Mouse (Mus musculus) spleen, adult 12 weeks (tissue): Measurements from ENCODE around the gene Abcg2.
"Not testable (repeated sequence)": the region's sequence is repeated elsewhere in the genome, so short reads cannot be mapped to it uniquely, and the experiment has no call there.

Experiments
- DNase-seq: peaks from one replicate; pipeline ENCODE4 v3.0.0; 2022; ENCODE audit warnings: low spot score

Abcg2 gene

DNA sequence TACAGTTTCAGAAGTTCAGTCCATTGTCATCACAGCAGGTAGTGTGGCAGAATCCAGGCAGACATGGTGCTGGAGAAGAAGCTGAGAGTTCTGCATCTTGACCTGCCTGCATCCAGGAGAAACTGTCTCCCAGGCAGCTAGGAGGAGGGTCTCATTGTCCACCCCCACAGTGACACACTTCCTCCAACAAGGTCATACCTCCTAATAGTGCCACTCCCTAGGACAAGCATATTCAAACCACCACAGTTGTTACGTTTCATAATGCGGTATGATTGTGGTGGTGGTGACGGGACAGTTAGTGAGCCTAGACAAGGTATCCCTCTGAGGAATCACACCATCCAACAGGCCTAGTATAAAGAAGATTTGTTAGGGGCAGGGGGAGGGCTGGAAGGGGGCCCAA is at the start of gene Abcg2:
TSS of gene Abcg2 (plus strand) at position 301 of the 400 bp plus-strand sequence.
- DNase-seq, result not testable (repeated sequence)

DNA sequence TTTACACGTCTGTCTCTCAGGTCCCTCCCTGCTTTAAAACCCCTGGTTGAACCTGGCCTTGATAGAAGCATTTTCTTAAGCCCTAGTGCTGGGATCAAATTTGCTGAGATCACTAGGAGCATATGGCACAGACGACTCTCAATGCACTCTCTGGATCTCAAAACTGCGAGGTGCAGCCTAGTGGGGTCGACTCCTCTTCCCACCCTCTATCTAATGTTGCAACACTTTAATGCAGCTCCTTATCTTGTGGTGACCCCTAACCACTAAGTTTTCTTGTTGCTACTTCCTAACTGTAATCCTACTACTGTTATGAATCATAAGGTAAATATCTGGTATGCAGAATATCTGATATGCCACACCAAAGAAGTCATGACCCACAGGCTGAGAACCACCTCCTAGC is 44.1 kb upstream of the Abcg2 start:
- not testable (repeated sequence) for DNase-seq

DNA sequence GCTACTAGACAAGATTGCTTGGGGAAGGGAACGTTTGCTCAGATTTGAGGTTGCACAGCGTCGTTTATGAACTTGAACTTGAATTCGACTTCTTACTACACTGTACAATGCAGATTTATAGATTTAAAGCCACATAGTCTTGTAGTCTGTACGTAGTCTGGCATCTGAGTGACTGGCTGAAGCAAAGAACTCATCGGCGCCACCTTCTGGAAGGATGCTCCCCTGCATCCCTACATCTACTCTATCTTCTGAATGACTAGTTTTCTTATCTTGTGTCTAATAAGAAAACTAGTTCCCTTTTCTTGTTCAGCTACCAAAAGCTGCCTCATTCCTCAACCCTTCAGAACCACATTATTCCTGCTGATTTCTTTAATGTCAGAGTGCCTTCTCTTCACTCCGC is 41.5 kb upstream of the Abcg2 start:
- not testable (repeated sequence) for DNase-seq

DNA sequence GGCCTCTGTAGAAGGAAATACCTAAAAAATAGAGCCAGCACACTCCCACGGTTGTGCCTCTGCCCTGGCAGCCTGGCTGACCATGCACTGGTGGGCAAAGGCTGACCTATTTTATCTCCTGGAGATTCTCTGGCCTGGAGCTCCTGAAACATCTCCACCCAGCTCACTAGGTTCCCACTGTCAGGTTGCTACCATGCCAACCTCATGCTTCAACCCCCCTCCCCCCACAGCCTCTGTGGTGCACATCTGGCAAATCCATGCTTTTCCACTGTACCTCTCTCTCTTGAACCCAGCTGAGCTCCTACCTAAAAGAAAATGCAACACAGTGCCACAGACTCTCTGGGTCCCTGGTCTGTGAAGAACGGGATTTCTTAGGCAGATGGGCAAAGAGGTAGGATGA is 39.4 kb upstream of the Abcg2 start:
- DNase-seq, result not testable (repeated sequence)

DNA sequence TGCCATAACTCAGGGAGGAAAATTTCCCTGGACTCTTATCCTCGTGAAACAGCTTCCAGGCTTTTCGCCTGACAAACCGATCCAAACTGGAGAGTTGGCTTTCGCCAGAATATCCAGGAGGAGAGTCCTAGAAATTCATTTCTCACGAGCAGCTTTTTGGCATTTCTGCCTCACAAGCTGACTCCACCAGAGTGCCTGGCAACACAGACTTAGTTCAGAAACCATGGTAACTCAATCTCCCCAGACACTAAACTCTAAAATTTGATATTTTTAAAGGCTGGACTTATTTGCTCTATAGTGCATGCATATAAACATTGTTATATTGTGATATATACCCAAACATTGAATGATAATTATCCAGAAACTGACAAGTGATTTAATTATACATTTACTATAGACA is 38.3 kb upstream of the Abcg2 start:
- not testable (repeated sequence) for DNase-seq

DNA sequence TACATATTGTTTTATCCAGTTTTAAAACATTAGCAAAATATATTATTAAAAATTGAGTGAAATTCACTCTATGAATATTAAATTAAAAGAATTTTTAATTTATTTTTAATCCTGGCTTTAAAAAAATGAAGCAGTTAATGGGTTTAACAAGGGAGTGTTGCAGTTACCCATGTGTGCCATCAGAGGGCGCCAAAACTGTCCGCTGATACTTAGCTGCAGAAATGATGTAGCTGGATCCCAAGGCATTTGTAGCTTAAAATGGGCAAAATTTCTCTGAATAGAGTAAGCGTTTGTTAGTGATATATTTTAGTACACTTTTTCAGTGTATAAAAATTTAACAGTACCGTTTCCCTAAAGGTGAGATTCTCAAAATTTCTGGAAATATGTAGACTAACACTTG is 37.5 kb upstream of the Abcg2 start:
- no peak for DNase-seq

DNA sequence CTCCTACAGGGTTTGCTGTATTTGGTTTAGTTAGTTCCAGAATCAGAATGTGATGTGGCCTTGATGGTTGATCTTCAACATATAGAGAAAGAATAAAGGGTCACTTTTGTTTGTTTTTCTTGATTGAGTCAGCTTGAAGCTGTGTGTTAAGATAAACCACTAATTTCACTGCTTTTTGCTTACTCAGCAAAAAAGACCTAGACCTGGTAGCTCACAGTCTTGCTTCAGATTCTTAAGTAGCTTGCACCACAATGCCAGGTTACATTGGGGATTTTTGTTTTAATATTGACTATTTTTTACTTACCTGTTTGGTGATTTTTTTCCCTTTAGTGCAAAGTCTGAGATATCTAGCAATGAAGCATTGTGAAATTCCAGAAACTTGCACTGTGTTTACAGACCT is 30.5 kb upstream of the Abcg2 start:
- not testable (repeated sequence) for DNase-seq

DNA sequence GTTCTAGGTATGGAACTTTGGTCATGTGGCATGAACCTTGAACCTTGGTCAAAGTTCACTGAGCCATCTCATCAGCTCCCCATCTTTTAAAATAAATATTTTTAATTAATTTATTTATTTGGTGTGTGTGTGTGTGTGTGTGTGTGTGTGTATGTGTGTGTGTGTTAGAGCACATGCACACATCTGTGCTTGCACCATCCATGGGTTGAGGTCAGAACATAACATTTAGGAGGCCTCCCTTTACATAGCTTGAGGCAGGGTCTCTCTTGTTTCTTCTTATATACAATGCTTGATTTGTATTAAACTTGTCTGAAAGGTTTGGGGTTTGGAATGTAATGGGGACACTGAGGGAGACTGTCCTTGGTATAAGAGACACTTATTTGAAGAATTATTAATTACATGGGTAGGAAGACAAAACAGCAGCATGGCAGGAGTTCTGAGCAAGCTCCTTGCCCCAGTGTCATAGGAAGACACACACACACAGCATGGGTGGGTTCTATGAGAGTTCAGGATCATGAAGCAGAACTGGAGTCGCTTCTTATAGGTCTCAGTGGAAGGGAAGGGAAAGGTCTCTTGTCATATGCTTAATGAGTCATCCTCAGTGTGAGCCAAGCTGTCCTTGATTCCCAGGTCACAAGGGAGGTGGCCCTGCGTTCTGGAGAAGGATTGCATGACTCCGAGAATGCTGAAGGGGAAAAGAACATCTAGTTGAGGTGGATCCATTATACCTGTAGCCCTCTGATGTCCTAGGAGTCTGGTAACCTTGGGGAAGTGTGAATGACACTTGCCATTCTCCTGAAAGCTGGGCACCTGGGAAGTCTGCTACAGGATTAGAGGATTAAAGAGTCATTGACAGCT is 9.9 kb downstream of the Abcg2 start:
- not testable (repeated sequence) for DNase-seq

DNA sequence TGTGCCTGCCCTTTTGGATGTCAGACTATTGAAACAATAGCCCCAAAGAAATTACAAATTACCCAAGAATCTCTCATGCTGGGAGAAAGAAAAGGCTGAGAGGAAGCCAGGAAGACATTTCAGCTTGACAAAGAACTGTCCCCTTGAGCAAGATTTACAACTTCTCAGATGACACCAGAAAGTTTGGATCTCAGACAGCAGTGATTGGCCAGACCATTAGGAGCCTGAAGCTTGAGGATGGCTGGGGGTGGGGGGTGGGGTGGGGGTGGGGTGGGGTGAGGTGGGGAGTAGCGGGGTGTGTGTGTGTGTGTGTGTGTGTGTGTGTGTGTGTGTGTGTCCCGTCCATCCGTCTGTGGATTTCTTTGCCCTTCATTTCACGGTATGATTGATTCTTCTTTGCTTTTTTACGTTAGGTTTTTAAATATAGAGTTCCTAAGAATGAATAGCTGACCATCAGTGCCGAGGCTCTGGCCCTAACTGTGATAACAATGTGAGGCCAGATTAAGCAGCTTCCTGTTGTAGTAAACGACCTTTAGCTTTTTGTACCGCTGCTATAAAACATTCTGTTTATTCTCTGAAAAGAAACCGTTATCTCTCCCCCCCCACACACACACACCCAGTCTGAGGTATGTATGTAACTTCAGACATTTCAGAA is 11.4 kb downstream of the Abcg2 start:
- not testable (repeated sequence) for DNase-seq

DNA sequence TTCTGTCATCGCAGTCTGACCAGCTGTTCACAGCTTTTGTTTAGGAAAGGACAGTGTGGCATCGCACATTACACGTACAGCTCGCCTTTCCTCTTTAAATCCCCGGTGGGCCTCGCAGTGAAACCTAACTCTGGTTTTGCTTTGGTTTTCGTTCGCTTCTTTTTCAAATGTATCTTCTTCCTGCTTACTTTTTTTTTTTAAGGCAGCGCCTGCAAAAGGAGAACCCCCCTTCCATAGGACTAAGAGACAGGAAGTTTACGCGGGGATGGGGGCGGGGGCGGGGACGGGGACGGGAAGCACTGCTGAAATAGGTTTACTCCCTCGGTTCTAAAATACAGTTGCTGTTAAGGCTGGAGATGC is 12.0 kb downstream of the Abcg2 start:
- no peak for DNase-seq

DNA sequence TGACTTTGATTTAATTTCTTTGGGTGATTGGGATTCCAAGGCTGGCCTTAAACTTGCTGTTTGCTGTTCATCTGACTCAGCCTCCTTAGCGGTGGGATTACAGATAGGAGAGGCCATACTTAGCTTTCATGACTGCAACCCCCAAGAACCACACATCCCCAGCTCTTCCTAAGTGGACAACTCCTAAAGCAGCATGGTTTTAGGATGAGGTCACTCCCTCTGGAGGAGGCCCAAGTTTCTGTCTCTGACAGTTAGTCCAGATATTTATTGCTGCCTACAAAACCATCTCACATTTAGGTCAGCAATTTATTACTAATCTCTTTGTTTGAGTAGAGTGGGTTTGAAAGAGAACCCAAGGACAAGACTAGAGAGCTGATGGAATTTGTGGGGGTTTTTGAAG is 17.8 kb downstream of the Abcg2 start:
- not testable (repeated sequence) for DNase-seq

DNA sequence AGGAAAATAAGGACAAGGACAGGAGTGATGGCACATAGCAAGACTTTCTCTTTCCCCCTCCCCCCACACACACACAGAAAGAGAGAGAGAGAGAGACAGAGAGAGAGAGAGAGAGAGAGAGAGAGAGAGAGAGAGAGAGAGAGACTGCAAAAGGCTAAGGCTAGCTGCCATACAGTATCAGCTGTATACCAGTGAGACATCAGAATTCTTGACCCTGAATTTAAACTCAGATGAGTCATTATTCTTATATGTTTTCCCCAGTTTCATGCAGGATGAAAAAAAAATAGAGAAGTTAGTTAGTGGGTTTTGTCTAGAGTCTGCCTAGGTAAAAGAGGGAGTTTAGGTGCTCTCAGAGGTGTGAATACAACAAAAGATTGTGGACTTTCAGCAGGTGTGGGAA is 18.7 kb downstream of the Abcg2 start:
- DNase-seq, result not testable (repeated sequence)

DNA sequence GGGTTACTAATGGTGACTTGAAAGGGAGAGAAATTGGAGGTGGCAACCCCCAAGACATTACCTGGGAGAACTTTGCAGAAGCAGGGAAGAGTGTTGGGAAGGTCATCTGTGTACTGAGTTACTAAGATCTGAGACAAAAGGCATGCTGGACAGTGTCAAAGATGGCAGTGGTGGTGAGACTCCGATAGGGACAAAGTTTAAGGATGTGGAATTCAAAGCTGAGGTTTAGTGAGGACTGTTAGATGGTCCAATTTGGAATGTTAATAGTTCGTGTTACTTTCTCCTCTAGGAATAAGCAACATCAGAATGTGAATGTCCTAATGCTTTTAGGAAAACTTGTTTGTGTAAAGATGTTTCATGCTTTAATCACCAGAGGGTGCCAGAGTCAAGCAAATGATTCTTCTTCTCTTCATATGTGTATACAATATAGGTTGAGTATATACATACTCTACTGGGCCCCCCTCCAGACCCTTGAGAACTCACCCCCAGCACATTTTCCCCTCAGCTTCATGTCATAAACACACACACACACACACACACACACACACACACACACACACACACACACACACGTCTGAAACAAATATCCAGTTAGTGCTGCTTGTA is 19.3 kb downstream of the Abcg2 start:
- DNase-seq, result not testable (repeated sequence)

DNA sequence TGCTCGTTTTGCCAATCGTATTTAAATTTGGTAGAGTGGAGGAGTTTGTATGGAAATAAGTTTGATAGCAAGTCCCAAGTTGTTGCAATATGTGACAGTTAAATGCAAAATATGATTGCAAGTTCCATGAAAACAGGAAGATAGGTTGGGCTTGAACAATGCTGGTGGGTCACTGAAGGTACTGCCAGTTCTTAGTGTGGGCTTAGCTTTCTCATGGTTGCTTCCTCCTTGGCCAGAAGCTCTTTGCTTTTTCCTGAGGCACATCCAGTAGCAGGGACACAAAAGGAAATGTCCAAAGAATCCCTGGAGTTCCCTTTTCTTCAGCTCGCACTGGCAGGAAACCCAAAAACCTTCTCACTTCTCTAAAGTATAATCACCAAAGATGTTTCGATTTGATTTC is 22.3 kb downstream of the Abcg2 start:
- no peak for DNase-seq

DNA sequence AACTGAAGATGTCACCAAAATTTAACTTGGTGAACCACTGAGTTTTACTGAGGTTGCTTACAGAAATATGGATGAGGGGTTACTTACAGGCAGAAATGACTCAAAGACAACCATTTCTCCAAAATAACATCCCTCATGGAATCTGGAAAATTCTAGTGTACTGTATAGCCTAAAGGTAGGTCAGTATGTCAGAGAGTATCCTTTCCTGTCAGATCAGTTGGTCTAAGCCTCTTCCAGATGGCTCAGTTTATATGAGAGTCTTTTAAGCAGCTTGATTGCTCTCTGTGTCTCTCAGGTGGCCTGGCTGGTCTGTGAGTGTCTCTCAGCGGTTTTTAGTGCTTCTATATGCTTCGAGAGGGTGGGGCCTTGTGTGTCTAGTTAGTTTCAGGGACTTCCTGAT is 24.1 kb downstream of the Abcg2 start:
- no peak for DNase-seq

DNA sequence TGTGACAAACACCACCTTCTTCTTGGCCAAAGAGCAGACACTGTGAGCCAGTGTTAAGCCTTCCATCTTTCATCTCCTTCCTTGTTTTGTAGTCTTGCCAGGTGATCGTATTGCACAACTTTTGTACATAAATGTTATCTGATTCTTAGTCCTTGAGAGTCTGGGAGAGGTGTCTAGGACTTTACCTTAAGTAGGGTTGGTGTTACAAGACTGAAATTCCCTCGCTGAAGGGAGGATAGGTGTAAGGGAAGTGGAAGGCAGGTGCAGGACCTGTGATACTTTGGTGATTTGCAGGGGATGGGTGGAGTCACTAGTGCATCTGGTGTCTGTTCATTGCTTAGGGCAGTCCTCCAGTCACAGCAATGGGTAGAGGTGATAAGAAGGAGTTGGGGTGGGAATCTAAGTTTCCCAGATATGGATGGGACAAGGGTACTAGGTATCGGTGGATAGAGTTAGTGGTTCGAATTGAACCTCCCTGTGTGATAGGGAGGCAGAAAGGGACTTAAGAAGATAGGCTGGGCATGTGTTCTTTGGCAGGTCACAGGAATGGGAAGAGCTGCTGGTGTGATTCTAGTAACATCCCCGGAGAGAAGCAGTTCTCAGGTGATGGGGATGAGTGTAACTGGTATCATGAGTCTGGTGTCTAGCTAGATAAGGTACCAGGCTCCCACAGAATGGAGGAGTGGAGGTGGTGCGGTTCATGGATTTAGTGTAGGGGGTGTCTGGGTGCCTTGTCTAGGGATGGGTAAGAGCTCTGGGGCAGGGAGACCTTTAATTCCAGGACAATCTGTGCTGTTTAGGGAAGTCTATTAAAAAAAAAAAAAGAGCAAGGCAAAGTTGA is 25.8 kb downstream of the Abcg2 start:
- DNase-seq, result no peak

DNA sequence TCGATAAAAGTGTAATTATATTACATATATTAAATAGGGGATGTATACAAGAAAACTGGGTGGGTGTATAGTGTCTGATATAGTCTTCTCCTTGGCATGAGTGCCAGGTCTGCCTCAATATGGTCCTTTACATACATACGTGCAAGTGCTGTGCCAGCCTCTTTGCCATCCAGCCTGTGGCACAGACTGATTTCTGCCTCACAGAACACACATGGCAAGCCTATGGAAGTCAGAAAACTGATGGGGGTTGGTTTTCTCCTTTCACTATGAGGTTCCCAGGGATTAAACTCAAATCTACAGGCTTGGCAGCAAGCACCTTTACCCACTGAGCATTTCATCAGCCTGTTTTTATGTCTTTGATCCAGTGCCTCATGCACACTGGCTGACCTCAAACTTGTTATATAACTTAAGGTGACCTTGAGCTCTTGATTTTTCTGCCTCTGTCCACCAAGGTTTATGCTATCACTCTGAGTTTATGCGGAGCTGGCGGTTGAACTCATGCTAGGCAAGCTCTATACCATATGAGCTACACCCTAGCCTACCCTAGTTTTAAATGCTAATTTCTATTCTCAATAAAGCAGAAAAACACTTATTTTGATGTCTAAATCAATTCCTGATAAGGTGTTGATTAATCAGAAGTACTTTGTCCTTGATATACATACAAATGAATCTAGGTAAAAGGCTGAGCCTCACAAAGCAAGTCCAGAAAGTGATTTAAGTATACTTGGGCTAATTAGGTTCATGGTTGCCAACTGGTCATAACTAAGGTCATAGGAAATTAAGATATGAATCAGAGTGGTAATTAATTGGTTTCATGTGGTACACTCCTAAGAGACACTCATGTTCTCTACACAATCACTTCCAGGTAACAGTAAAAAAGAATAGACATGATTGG is 26.7 kb downstream of the Abcg2 start:
- DNase-seq, result no peak

DNA sequence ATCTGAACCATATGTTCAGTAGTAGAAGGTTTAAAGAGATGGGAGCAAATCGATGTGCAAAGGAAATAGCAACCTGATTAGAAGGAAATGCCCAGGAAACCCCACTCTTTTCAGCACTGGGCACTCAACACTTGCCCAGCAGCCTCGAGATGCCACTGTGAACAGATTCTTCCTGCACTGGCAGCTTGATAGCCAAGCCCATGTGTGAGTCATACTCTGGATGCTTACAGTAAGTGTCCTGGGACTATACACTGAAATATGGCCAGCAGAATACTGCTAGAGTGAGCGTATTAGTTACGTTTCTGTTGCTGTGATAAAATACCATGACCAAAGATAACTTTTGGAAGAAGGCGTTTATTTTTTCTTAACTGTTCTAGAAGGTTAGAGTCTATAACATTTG is 39.8 kb downstream of the Abcg2 start:
- no peak for DNase-seq

DNA sequence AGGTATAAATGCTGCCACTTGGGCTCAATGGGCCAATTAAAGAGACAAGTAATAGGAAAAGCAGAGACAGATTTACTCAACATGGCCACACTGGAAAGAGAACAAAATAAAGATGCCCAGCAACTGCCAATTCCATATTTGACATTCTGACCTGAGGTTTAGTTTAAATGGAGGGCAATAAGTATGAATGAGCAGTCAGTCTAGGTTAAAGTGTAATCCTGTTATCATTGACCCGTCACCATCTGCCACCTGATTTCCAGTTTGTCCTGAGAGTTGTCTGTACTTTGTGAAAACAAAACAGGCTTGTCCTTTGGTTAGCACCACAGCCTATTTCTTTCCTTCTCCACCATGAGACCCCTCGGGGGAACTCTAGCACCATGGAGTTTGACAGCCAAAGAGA is 44.9 kb downstream of the Abcg2 start:
- DNase-seq, result no peak

DNA sequence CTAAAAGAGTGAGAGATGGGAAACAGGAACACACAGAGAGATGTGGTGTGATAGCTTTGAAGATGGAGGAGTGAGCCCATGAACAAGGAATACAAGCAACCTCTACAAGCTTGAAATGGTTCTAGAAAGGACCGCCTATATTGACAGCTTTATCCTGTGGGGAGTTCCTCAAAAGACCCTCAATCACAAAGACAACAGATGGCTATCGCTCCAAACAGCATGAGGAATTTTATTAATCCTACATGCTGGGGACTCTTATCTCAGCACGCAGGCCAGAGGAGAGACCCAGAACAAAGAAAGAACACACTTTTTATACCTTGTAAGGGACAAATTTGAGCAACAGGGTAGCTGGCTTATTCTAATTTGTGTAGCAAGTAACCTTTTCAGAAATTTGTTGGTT is 48.1 kb downstream of the Abcg2 start:
- DNase-seq, result no peak

DNA sequence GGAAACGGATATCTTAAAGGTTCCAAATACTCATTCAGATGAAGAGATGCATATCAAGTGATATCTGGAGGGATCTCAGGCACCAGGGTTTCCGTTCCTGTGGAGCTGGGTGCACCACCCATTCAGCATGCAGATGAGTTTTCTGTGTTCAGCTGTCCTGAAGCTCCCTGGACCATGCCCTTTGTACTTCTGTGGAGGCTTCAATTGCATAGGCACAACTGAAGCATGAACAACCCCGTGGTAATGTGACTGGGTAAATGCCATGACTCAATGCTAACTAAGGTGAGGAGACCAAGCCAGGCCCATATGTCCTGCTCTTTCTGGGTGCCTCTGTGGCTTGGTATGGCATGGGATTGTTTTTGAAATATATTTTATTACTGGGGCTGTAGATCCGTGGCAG is 49.4 kb downstream of the Abcg2 start:
- DNase-seq, result no peak
